8 mouse cellular contexts compared by ENCODE assay signal in genomic region chr17:42985837-42986589, GRCm38 (mm10). TPM values are rescaled to one million over a fixed set of nuclear protein-coding genes. Genes with fewer than 3 reads are reported as not detected.
DNase-seq lines count a peak whose midpoint lies in the region; ATAC-seq and TF ChIP-seq lines count a peak whose summit lies in the region.
"Had no signal": no experiment of that assay in that cellular context is flagged by ENCODE, and none has a peak within 500 bp of the region (broad histone marks: within the 10 kb centered on the region; RNA-seq: fewer than 3 reads in every experiment).

No protein-coding gene starts in this region.

- no peaks in the 10 kb centered on the region for H3K36me3 ChIP-seq in lung, embryonic 14.5 days (ENCODE audit: insufficient read depth)
- H3K36me3 ChIP-seq in splenic B cell, adult 2 months (ENCODE audit: control insufficient read depth, insufficient read depth, low read length, poor library complexity, severe bottlenecking) = no peaks in the 10 kb centered on the region
- H3K36me3 ChIP-seq in forebrain, embryonic 13.5 days (ENCODE audit: poor library complexity, severe bottlenecking) = no peaks in the 10 kb centered on the region
- H3K36me3 ChIP-seq: liver, embryonic 13.5 days had no signal

- H3K9ac ChIP-seq in lung, embryonic 14.5 days = no peak overlapping the region
- H3K9ac ChIP-seq in forebrain, embryonic 13.5 days = no peak overlapping the region
- H3K9ac ChIP-seq: liver, embryonic 13.5 days had no signal

- H3K4me2 ChIP-seq in lung, embryonic 14.5 days = no peak overlapping the region
- H3K4me2 ChIP-seq in forebrain, embryonic 13.5 days = no peak overlapping the region
- H3K4me2 ChIP-seq: liver, embryonic 13.5 days had no signal

- WGBS in lung, embryonic 14.5 days = 29% methylated on average over 9 of the region's 9 CpGs
- 65% methylated on average over 9 of the region's 9 CpGs for WGBS in forebrain, embryonic 13.5 days
- 61% methylated on average over 9 of the region's 9 CpGs for WGBS in cerebellum, adult 2 months

- H3K9me3 ChIP-seq in lung, embryonic 14.5 days (ENCODE audit: low read depth, low read length) = no peaks in the 10 kb centered on the region
- no peaks in the 10 kb centered on the region for H3K9me3 ChIP-seq in forebrain, embryonic 13.5 days (replicated peaks)
- H3K9me3 ChIP-seq: liver, embryonic 13.5 days had no signal

- H3K27me3 ChIP-seq in lung, embryonic 14.5 days (ENCODE audit: insufficient read depth, low read length) = no peaks in the 10 kb centered on the region
- H3K27me3 ChIP-seq in splenic B cell, adult 2 months (ENCODE audit: control insufficient read depth, insufficient read depth, low read length, poor library complexity, severe bottlenecking) = no peaks in the 10 kb centered on the region
- H3K27me3 ChIP-seq in forebrain, embryonic 13.5 days = no peaks in the 10 kb centered on the region
- H3K27me3 ChIP-seq in cerebellum, adult 2 months (ENCODE audit: control insufficient read depth, insufficient read depth, low read length) = no peaks in the 10 kb centered on the region
- H3K27me3 ChIP-seq: liver, embryonic 13.5 days had no signal

- no peak for TF ChIP-seq POLR2A in cerebellum, adult 2 months (IDR thresholded peaks at IDR 0.05; ENCODE audit: borderline replicate concordance, insufficient read depth, low read length)

- no peaks in the 10 kb centered on the region for H3K4me1 ChIP-seq in lung, embryonic 14.5 days (ENCODE audit: insufficient read depth)
- no peaks in the 10 kb centered on the region for H3K4me1 ChIP-seq in forebrain, embryonic 13.5 days
- no peaks in the 10 kb centered on the region for H3K4me1 ChIP-seq in cerebellum, adult 2 months (ENCODE audit: control insufficient read depth, insufficient read depth, low read length)
- H3K4me1 ChIP-seq: liver, embryonic 13.5 days had no signal

- TF ChIP-seq CTCF in lung, embryonic 14.5 days (IDR thresholded peaks at IDR 0.05; ENCODE audit: low read depth) = peak; percentile 19; the same call in 1 of the 2 replicates
- TF ChIP-seq CTCF in cerebellum, adult 2 months (IDR thresholded peaks at IDR 0.05; ENCODE audit: borderline replicate concordance, insufficient read depth, low read depth, low read length) = no peak

- peak; percentile 49 for DNase-seq in lung, embryonic 14.5 days
- no peak for DNase-seq in lung, postnatal 25 days (ENCODE audit: low spot score)
- peak; percentile 36 for DNase-seq in WW6 (ENCODE audit: low read depth, low spot score)
- DNase-seq in induced T-regulatory cell, adult 2 months (ENCODE audit: low read depth) = peak; percentile 47
- peak; percentile 38 for DNase-seq in splenic B cell, adult 2 months (ENCODE audit: low read depth, low spot score)
- DNase-seq in cerebellum, adult 2 months = no peak
- DNase-seq: liver, embryonic 13.5 days had no signal

- H3K27ac ChIP-seq in lung, embryonic 14.5 days (ENCODE audit: low read depth) = no peak overlapping the region
- no peak overlapping the region for H3K27ac ChIP-seq in forebrain, embryonic 13.5 days
- no peak overlapping the region for H3K27ac ChIP-seq in cerebellum, adult 2 months (ENCODE audit: insufficient read depth, low read length)
- H3K27ac ChIP-seq: liver, embryonic 13.5 days had no signal

- no peak for ATAC-seq in lung, embryonic 14.5 days (ENCODE audit: insufficient read depth)
- ATAC-seq in forebrain, embryonic 13.5 days = no peak

- no peak overlapping the region for H3K4me3 ChIP-seq in lung, embryonic 14.5 days (ENCODE audit: low read depth, low read length)
- H3K4me3 ChIP-seq in forebrain, embryonic 13.5 days = no peak overlapping the region
- H3K4me3 ChIP-seq in cerebellum, adult 2 months (replicated peaks; ENCODE audit: insufficient read depth, low read depth, low read length) = no peak overlapping the region
- H3K4me3 ChIP-seq: liver, embryonic 13.5 days had no signal

RNA-seq across cellular contexts. Expression of gene Tnfrsf21, which starts 30.3 kb away (rescaled TPM):
- polyA plus RNA-seq in lung, embryonic 14.5 days (2014; fragmentation: Nextera tagmentation; extraction: Ambion mirVana) = 39.6 and 41.1 TPM in 2 replicates
- 38.4 and 40.2 TPM in 2 replicates for polyA plus RNA-seq in forebrain, embryonic 13.5 days (2015; fragmentation: Nextera tagmentation; extraction: Ambion mirVana)
- polyA plus RNA-seq in cerebellum, adult 2 months (2012; rRNA removed) = 55.8 and 65.3 TPM in 2 replicates

Comparison
In these comparisons a context has a peak if more than half of its experiments do, and no peak if none do; other contexts are left out.
1. DNase-seq: peak in lung, embryonic 14.5 days (single experiment), WW6 (single experiment), induced T-regulatory cell, adult 2 months (single experiment) and splenic B cell, adult 2 months (single experiment); none in lung, postnatal 25 days (single experiment) and cerebellum, adult 2 months (0 of 2).